Mouse (Mus musculus) midbrain, embryonic 10.5 days (tissue): Measurements from ENCODE around the gene Gdpgp1. TPM values are rescaled to one million over a fixed set of nuclear protein-coding genes. Genes with fewer than 3 reads are reported as not detected.

ENCODE experiments used
- DNase-seq: peaks from one replicate; pipeline ENCODE4 v3.0.0-alpha.2; 2017; ENCODE audit warnings: low spot score
- H3K27ac ChIP-seq: fragments of 300-500 bp; sonication (generic); replicated peaks from 2 replicates; pipeline ENCODE4 v1.5.1; 2016; ENCODE audit warnings: mild to moderate bottlenecking
- H3K27me3 ChIP-seq: fragments of 300-500 bp; sonication (generic); 2 replicates; pipeline ENCODE4 v1.6.1; 2016; ENCODE audit warnings: low read depth, mild to moderate bottlenecking; ENCODE audit not compliant: poor library complexity, severe bottlenecking
- H3K36me3 ChIP-seq: fragments of 300-500 bp; sonication (generic); 2 replicates; pipeline ENCODE4 v1.6.1; 2016; ENCODE audit warnings: mild to moderate bottlenecking, moderate library complexity
- H3K4me1 ChIP-seq: fragments of 300-500 bp; sonication (generic); 2 replicates; pipeline ENCODE4 v1.6.1; 2016
- H3K4me3 ChIP-seq: fragments of 300-500 bp; sonication (generic); 2 replicates; pipeline ENCODE4 v1.5.1; 2016; ENCODE audit warnings: mild to moderate bottlenecking, moderate library complexity
- H3K9me3 ChIP-seq: fragments of 300-500 bp; sonication (generic); replicated peaks from 2 replicates; pipeline ENCODE4 v1.6.1; 2016; ENCODE audit warnings: mild to moderate bottlenecking
- WGBS: fragments of 180-500 bp; shearing (Covaris S2); methylation state at CpG from one replicate; pipeline ENCODE4 v1.1.7; 2016; 5-methylcytosine and 5-hydroxymethylcytosine counted together
- polyA plus RNA-seq: library from polyadenylated mRNA; unstranded; fragments of >200 nt; fragmentation: Nextera tagmentation; extraction: Ambion mirVana; gene quantifications from 2 replicates; pipeline ENCODE4 v1.2.1, GENCODE M21; 2016

Gdpgp1 gene
- polyA plus RNA-seq, 1 experiment from 2014 or later: 6.3 TPM

DNA sequence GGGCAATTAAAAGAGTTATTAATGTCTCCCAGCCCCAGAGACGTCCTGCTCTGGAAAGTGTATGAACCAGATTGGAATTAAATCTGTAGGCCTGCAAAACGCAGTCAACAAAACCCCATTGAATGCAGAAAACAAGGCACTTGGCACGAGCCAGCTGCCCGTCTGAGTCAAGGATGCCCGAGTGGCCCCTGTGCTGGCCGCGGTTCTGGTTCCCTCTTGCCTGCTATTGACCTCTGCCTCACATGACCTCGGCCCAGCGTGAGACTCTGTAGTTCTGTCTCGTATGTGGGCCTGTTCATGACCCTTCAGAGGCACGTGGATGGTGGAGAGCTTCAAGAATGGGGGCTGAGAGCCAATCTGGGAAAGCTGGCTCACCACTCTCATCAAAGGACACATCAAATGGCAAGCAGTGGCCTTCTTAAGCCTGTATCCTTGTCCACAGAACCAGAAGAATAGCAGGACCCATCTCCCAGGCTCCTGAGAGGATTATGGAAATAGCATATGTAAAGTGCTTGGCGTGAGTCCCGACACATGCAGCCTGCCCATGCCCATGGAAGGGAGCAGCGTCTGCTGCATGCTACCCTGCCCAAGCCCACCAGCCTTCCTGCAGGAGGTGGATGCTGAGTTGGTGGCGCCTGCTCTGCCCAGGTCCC lies 30.7 kb upstream of the Gdpgp1 start:
- DNase-seq: no peak
- H3K4me1 ChIP-seq: peaks cover 96% of the 10 kb centered on the region

DNA sequence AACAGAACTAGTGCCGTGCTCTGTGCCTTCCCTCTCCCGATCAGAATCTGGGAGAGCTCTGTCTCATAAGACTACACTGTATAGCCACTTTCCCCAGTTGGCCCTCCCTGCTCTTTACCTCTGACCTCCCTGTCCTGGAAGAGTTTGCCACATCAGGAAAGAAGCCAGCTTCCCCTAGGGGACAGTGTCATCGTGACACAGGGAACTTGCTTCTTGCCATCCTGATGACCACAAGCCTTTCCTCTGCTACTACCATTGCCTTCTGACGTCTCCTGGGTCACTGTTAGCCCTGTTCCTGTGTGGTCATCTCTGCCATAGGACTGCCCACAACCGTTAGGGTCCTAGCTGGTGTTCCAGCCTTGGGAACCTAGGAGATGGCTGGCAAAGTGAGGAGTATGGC lies 29.7 kb upstream of the Gdpgp1 start:
- Histone ChIP-seq H3K9me3 (no peaks in the 10 kb centered on the region), H3K4me1 (peaks cover 96% of the 10 kb centered on the region), H3K27me3 (no peaks in the 10 kb centered on the region), H3K36me3 (peaks cover 22% of the 10 kb centered on the region; the same call in 1 of the 2 replicates), H3K4me3 (peak overlapping the region; percentile 11; the same call in 1 of the 2 replicates), H3K27ac (peak overlapping the region; percentile 56)
- 89% methylated on average over 5 of the region's 5 CpGs for WGBS
- DNase-seq: no peak

More for the DNA sequence above, 30.7 kb upstream of the Gdpgp1 start:
- H3K9me3 ChIP-seq: no peaks in the 10 kb centered on the region
- WGBS: 83% methylated on average over 15 of the region's 15 CpGs
- H3K27me3 ChIP-seq: no peaks in the 10 kb centered on the region
- peaks cover 22% of the 10 kb centered on the region; the same call in 1 of the 2 replicates for H3K36me3 ChIP-seq
- peak overlapping the region; percentile 11; the same call in 1 of the 2 replicates for H3K4me3 ChIP-seq
- peak overlapping the region; percentile 55; the same call in 1 of the 2 replicates for H3K27ac ChIP-seq

DNA sequence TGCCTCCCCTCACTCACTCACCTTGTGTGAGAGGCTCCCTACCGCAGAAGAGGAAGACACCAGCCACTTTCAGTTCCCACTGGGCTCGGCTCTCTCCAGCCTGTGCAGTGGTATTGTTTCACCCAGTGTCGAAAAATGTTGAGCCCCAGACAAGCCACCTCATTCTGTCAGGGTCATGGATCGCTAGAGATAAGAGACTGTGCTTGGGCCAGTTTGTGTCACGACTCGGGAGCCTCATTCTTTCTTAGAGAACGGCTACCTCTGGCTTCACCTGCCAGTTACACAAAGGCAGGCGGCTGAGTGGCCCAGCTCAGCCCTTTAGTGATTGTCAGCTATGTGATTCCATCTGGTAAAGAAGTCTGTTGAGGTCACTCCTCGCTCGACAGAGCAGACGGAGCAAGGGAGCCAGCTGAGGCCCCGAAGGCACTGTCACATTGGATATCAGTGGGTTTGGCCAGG lies 29.0 kb upstream of the Gdpgp1 start:
- no peaks in the 10 kb centered on the region for H3K27me3 ChIP-seq
- peaks cover 96% of the 10 kb centered on the region for H3K4me1 ChIP-seq
- 52% methylated on average over 12 of the region's 12 CpGs for WGBS
- peaks cover 22% of the 10 kb centered on the region; the same call in 1 of the 2 replicates for H3K36me3 ChIP-seq
- DNase-seq: no peak
- peak overlapping the region; percentile 56 for H3K27ac ChIP-seq
- H3K4me3 ChIP-seq: no peak overlapping the region
- no peaks in the 10 kb centered on the region for H3K9me3 ChIP-seq

DNA sequence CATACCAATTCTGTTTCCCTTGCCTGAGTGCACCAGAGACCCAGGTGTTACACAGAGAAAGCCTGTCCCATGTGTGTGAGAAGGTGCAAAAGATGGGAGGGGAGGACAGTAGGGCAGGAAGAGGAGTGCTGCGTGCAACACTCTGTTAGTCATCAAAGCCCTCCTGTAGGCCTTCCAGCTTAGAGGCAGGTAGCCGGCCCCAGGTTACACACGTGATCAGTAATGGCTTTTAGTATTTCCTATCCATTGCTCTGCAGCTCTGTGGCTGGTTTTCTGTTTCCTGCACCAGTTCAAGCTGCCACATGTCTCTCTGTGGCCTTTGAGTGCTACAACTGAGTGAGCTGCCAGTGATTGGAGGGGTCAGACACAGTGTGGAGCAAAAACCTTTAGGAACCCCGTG lies 28.3 kb upstream of the Gdpgp1 start:
- Histone ChIP-seq H3K36me3 (peaks cover 22% of the 10 kb centered on the region; the same call in 1 of the 2 replicates), H3K9me3 (no peaks in the 10 kb centered on the region), H3K4me3 (no peak overlapping the region), H3K27ac (no peak overlapping the region), H3K27me3 (no peaks in the 10 kb centered on the region), H3K4me1 (peaks cover 96% of the 10 kb centered on the region)
- no peak for DNase-seq
- WGBS: 89% methylated on average over 4 of the region's 4 CpGs

DNA sequence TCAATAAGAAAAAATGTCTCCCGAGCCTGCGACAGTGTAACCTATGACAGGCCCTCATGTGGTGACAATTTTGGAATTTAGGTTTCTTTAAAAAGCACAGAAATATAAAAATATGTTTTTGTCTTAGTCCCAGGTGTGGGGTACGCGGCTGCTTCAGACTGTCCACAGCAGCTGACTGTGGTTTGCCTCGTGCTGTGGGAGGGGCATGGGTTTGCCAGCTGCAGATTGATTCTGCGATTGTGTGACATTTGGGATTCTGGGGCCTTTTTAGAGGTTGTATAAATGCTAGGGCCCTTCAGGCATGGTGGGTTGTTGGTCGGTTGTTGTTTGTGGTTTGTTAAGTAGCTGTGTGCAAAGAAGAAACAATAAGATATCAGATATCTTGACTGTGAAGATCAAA lies 27.7 kb upstream of the Gdpgp1 start:
- no peak for DNase-seq
- Histone ChIP-seq H3K4me3 (no peak overlapping the region), H3K36me3 (peaks cover 21% of the 10 kb centered on the region; the same call in 1 of the 2 replicates), H3K27ac (no peak overlapping the region), H3K9me3 (no peaks in the 10 kb centered on the region), H3K4me1 (peaks cover 96% of the 10 kb centered on the region), H3K27me3 (no peaks in the 10 kb centered on the region)
- 92% methylated on average over 7 of the region's 7 CpGs for WGBS

DNA sequence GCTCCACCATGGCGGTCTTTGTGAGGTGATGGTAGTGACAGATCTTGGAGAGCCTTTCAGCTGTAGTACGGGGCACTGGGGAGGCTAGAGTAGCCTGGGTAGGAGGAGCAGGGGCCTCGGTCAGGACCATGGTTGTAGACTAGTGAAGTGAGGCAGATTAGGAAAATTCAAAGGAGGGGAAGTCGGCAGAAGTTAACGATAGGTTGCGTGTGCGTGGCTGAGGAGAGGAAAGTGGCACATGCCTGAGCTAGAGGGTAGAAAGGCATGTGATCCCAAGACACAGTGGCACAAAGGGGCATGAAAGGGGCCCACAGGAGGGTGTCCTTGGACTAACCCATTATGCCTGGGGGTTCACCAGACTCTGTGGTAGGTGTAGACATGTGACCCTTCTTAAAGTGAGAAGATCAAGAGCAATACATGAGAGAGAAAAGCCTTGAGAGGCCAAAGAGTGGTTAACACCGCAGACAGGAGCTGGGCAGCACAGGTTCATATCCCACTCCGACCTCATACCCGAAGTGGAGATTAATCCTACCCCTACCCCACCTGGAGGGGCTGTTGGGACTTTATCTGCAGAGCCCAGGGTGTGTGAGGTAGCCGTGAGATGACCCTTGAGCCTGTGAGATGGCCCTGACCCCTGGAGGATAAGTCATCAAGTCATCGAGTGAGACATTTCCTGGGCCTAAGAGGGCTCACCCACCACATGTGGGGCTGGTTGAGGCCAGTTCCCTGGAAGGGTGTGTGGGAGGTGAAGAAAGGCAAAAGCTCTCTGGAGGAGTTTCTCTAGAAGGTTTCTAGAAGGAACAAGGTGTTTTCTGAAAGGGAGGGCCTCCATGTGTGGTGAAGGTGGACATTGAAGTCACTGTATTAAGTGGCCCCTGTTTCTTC lies 26.7 kb upstream of the Gdpgp1 start:
- Histone ChIP-seq H3K9me3 (no peaks in the 10 kb centered on the region), H3K36me3 (peaks cover 14% of the 10 kb centered on the region; the same call in 1 of the 2 replicates), H3K4me3 (no peak overlapping the region), H3K27ac (0 out of 2 replicates have a peak overlapping the region, but pooled peaks have one; percentile 29), H3K27me3 (no peaks in the 10 kb centered on the region), H3K4me1 (peaks cover 93% of the 10 kb centered on the region)
- DNase-seq: no peak
- 88% methylated on average over 12 of the region's 12 CpGs for WGBS

DNA sequence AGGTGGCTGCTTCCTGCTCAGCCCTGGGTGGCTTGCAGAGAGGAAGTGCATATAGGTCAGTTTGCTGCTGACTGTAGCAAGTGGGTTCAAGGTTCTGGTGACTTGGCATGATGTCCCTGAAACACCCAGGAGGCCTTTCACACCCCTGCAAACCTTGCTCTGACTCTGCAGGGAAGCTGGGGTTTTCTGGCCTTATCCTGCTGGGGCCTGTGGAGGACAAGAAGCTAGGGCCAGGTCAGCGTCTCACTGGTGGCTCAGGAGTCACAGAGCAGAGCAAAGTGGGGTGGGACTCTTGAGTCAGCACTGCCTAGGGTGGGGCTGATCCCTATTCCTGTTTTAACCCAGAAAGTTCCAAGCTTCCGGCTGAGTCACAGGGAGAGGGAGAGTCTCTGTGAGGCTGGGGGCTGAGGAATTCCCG lies 25.3 kb upstream of the Gdpgp1 start:
- 69% methylated on average over 3 of the region's 3 CpGs for WGBS
- Histone ChIP-seq H3K4me1 (peaks cover 80% of the 10 kb centered on the region), H3K4me3 (no peak overlapping the region), H3K9me3 (no peaks in the 10 kb centered on the region), H3K27me3 (no peaks in the 10 kb centered on the region), H3K36me3 (peaks cover 8% of the 10 kb centered on the region; the same call in 1 of the 2 replicates), H3K27ac (no peak overlapping the region)
- no peak for DNase-seq

DNA sequence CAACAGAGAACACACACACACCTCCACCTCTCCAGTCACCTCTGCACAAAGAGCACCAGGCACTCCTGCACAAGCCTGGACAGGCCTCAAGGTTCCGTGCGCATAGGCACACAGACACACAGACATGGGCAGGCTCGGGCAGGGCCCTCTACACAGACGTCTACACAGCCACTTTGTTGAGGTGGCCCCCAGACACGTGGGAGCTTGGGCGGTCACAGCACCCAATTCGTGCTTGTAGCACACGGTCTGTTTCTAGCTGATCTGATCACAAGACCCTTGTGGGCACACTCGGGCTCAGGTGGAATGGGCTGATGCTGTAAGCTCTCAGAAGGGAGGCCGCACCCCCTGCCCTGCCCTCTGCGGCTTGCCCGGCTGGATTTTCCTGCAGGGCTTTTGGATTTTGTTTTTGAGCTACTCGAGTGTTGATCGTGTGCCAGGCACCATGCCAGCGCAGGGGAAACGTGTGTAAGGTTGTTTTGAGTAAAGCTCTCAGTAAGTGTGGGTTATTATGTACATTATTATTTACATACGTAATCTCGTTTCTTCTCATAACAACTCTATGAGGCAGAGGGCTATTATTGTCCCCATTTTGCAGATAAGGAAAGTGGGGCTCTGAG lies 24.5 kb upstream of the Gdpgp1 start:
- peaks cover 8% of the 10 kb centered on the region for H3K36me3 ChIP-seq
- no peak for DNase-seq
- H3K27me3 ChIP-seq: no peaks in the 10 kb centered on the region
- no peak overlapping the region for H3K4me3 ChIP-seq
- no peak overlapping the region for H3K27ac ChIP-seq
- peaks cover 72% of the 10 kb centered on the region for H3K4me1 ChIP-seq
- H3K9me3 ChIP-seq: no peaks in the 10 kb centered on the region
- WGBS: 87% methylated on average over 18 of the region's 18 CpGs

DNA sequence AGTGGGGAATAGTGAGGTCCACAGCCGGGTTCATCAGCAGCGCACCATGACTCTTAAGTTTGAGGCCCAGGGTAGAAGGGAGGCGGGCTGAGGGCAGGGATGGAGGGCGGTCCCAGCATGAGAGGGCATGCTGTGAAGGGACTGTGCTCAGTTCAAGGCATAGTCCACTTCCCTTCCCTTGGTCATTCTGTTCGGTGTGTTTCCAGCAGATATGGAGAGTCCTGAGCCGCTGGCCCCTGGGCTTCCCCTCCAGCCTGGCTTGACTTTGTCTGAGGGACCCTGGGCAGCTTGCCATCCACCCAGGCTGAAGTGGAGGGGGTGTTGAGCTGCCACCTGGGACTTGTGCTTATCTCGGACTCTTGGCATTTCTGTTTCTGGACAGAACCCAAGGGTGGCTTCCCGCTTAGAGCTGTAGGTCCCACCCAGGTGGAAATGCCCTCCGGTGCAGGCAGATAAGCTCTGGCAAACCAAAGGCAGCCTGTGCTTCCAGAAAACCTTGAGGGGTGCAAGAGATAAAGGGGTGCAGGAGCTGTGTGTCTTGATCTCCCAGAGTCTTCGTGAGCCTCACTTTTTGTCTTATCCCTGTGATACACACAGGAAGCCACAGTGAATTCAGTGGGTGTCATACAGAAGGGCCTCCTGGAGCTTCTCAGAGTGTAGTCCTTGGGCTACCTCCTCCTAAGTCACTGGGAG lies 23.8 kb upstream of the Gdpgp1 start:
- H3K4me3 ChIP-seq: no peak overlapping the region
- no peak for DNase-seq
- no peaks in the 10 kb centered on the region for H3K9me3 ChIP-seq
- H3K36me3 ChIP-seq: peaks cover 14% of the 10 kb centered on the region
- peaks cover 65% of the 10 kb centered on the region for H3K4me1 ChIP-seq
- 81% methylated on average over 10 of the region's 10 CpGs for WGBS
- H3K27ac ChIP-seq: no peak overlapping the region
- no peaks in the 10 kb centered on the region for H3K27me3 ChIP-seq

DNA sequence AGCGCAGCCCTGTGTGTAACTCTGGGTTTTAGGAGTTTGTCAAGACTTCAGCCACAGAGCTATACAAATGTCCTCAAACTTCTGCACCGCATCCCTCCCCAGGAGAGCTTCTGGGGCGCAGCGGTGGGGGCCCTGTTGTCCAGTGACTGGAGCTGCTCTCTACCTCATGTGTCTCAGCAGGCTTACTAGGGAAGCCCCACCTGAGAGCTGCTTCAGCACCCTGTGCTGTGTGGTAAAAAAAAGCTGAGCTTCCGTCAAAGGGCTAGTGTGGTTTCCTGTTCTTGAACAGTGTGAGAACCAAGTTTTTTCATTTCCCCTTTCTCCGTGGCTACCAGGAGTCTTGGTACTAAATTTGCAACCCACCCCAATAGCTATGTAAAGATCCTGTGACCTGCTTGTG lies 23.0 kb upstream of the Gdpgp1 start:
- Histone ChIP-seq H3K27ac (peak overlapping the region; percentile 30; the same call in 1 of the 2 replicates), H3K4me3 (no peak overlapping the region), H3K36me3 (peaks cover 19% of the 10 kb centered on the region), H3K9me3 (no peaks in the 10 kb centered on the region), H3K4me1 (peaks cover 58% of the 10 kb centered on the region), H3K27me3 (no peaks in the 10 kb centered on the region)
- 84% methylated on average over 6 of the region's 6 CpGs for WGBS
- DNase-seq: no peak

DNA sequence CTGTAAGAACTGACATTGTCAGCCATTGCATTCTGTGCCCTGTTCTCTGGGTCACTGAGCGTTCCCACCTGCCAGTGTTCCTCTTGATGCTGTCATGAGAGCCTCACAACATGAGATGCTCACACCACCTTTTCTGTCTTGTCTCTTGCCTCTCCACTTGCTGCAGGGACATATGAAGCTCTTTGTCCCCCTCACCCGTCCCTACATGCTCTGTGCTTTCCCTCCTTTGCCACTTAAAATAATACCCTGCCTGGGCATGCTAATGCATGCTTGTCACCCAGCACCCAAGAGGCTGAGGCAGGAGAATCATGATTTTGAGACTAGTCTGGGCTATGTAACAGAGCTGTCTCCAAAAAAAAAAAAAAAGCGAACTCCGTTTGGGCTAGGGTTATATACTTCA lies 21.7 kb upstream of the Gdpgp1 start:
- Histone ChIP-seq H3K4me1 (peaks cover 53% of the 10 kb centered on the region), H3K36me3 (peaks cover 25% of the 10 kb centered on the region), H3K4me3 (no peak overlapping the region), H3K27me3 (no peaks in the 10 kb centered on the region), H3K27ac (no peak overlapping the region), H3K9me3 (no peaks in the 10 kb centered on the region)
- WGBS: 89% methylated on average over 4 of the region's 4 CpGs
- no peak for DNase-seq

DNA sequence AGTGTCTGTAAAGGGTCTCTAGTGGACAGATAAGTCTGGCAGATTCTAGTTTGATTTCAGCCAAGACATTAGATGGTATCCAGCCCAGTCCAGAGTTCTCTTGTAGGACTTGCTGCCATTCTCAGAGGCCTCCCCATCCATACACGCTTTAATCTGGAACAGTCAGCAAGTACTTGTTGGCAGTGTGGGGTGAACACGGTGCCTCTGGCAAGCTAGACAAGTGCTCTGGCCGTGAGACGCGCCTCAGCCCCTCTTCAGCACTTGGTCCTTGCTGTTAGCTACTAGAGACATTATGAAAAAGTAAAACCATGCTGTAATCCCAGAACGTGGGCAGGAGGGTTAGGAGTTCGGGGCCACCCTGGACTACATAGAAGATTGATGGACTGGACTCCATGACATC lies 19.1 kb upstream of the Gdpgp1 start:
- 94% methylated on average over 7 of the region's 7 CpGs for WGBS
- Histone ChIP-seq H3K4me3 (no peak overlapping the region), H3K36me3 (peaks cover 51% of the 10 kb centered on the region), H3K9me3 (no peaks in the 10 kb centered on the region), H3K4me1 (peaks cover 29% of the 10 kb centered on the region), H3K27ac (no peak overlapping the region), H3K27me3 (no peaks in the 10 kb centered on the region)
- no peak for DNase-seq
